Mouse (Mus musculus) spleen, adult 18-20 months (tissue): ENCODE measurements around the gene Pnpla3.

ENCODE experiments used
- DNase-seq, 2 experiments: peaks; one replicate each; pipeline ENCODE4 v3.0.0; 2022; ENCODE audit warnings: mixed read lengths in 2 of 2

Gene Pnpla3

DNA sequence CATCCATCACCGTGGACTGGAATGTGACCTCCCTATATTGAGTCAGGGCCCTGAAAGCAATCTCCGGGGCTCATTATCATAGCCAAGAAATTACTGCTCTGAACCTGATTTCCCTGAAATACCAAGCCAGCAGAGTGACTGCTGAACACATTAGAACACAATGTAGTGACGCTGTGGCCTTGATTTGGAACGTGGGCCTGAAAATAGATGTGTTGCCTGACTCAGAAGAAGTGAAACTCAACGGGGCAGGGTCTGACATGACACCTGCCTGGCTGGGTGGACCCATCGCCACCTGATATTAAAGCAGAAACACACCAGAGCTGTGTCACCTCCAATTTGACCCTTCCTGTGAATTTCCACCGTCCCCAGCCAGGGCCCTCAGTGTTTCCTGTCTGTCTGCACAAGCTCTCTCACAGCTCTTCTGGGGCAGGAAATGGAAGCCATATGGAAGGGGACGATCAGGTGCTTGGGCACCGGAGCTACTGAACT, 51.2 kb downstream of the Pnpla3 start:
- DNase-seq = peak; percentile 24 to 35

DNA sequence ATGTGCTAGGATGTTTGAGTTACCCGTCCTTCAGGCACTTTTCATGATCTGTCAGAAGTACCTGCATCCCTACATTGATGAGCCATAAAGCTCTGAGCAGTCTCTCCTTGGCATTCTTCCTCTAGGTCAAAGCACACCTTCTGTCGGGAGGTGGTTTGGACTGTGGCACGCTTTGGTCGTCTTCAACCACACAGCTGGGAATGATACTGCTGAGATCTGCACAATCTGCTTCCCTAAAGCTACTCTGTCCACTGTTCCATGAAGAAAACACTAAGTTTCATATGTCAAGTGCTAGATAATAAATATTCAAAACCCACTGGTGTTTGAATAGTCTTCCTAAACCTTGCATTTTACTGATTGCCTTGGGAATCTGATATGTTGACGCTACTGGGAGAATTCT, 53.9 kb downstream of the Pnpla3 start:
- no peak for DNase-seq

DNA sequence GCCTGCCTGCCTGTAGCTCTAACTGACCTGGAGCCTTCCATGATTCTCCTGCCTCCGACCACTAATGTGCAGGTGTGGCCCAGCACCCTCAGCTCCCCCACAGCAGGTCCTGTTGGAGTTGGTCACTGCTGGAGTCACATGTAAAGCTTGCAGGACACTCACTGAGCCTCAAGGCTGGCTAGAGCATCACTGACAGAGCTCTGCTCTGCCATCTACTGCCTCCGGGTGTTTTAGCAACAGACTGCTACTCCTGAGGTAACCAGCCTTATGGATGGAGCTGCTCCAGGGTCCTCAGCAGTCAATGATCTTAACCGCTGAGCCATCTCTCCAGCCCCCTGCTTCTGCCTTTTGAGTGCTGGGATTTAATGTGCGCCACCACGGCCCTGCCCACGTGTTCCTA, 55.8 kb downstream of the Pnpla3 start:
- no peak for DNase-seq

DNA sequence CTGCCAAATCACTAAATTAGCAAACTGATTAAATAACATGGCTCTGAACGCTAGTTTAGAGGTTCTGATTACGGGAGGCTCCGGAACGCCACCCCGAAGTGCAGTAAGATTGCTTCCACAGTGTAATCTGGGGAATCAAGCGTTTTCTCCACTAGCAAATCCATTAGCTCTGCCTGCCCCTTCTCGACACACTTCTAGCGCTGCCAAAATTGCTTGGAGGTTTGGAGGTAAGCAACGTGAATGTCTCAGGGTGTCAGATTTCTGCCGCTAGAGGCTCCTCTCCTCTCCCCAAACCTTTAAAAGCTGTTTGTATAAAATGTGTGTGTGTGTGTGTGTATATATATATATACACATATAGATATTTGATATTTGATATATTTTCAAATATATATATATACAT, 57.1 kb downstream of the Pnpla3 start:
- DNase-seq = no peak

DNA sequence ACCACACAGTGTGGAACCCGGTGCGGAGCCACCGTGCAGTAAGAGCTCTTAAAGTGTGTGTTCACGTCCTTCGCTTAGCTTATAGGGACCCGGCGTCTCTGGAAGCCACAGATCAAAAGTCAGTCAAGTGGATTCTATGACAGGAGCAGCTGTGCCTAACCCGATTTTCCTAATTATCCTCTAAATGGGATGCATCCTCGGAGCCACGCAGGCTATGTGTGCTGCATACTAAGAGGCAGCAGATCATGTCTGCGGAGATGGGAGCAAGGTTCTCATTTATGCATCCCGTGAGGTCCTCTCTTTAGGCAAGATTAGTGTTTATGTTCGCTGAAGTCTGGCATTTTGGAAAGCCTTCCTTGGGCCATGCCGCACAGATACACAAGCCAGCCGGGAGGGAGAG, 59.3 kb downstream of the Pnpla3 start:
- DNase-seq = no peak

DNA sequence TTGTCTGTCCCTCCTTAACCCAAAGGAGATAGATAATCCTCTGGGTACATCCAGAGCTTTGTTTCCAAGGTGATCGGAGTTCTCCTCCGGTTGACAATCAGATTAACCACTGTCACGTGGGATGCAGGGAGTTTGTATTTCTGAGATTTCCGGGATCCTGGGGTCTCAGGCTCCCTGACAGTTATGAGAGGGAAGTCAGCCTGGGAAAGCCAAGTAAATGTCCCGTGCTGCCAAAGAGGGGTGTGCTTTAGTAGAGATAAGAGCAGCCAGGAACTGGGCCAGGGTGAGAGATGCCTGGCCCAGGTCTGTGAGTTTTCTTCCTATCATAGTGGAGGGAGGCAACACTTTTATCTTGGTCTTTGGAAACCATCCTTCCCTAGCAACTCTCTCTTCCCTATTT, 63.0 kb downstream of the Pnpla3 start:
- DNase-seq = no peak

DNA sequence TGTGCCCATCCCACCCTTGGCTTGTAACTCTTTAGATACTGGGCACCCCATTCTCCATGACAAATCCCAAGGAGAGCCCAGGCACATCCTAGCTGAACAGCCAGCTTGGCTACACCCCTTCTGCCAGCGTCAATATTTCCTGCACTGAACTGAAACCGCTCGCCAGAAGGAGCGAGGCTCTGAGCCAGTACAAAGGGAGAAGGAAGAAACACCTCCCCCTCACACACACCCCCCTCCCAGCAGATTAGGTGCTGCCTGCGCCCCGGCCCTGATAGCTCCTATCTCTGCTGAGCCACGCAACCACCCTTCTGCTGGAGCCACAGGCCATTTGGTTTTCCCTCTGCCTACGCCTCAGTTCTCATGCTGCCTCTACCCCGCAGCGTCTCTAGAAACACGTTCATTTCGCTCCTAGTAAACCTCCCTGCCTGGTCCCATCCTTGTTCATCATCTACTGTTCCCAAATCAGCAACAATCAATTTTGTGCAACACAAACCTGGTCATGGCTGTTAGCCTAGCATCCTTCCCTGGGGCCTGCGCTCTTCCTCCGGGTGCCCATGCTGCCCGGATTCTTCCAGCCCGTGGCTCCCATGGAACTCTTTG, 63.6 kb downstream of the Pnpla3 start:
- no peak for DNase-seq

DNA sequence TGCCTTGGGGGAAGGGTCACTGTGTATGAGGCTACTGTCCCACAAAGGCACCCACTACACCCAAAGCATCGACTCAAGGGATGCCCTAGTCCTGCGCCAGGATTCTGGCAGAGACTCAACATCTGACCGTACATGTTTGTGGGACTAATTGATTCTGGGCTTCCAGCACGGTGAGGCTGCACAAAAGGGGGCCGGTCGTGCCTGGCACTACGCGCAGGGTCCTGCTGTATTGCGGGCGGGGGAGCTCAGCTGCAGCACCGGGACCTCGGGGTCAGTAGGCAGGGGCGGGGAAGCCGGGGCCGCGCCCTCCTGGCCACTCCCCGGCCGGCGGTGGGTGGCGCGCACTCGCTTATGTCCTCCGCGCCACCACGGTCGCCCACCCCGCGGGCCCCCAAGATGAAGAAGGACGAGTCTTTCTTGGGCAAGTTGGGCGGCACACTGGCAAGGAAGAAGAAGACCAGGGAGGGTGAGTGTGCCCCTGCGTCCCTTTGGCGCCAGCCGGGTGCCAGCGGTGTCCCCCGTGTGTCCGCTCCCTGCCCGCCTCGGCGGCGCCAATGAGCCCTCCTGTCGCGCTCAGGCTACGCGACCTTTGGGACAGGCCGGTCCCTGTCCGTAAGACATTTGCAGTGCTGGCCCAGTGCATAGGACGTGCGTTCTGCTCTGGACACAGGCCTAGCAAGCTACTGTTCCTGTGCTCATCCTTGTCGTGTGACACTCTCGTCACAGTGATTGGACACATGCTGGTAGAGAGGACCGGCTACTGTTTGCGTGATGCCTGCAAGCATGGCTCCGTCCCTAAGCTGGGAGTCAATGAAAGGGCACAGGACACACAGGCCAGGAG, 64.3 kb downstream of the Pnpla3 start, which contains the start of gene Parvb:
Gene Parvb, plus strand, starts transcription at position 323 of the 841 bp plus-strand sequence.
- DNase-seq = no peak

DNA sequence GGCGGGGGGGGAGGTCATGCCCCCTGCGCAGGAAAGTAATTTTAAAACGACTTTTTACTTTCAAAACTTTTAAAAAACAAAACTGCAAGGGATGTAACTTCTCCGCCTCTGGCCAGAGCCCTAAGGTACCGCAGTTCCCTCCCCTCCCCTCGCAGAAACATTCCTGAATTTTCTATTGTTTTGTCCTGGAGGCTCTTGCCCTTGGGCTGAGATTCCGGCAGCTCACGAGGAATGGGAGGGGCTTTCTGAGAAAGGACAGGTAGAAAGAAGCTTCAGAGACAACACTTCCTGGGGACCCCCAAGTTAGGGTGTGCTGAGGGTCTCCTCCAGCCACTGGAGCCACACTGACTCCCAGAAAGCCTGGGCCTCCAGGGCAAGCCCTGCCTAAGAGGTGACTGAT, 65.0 kb downstream of the Pnpla3 start:
- DNase-seq = no peak

DNA sequence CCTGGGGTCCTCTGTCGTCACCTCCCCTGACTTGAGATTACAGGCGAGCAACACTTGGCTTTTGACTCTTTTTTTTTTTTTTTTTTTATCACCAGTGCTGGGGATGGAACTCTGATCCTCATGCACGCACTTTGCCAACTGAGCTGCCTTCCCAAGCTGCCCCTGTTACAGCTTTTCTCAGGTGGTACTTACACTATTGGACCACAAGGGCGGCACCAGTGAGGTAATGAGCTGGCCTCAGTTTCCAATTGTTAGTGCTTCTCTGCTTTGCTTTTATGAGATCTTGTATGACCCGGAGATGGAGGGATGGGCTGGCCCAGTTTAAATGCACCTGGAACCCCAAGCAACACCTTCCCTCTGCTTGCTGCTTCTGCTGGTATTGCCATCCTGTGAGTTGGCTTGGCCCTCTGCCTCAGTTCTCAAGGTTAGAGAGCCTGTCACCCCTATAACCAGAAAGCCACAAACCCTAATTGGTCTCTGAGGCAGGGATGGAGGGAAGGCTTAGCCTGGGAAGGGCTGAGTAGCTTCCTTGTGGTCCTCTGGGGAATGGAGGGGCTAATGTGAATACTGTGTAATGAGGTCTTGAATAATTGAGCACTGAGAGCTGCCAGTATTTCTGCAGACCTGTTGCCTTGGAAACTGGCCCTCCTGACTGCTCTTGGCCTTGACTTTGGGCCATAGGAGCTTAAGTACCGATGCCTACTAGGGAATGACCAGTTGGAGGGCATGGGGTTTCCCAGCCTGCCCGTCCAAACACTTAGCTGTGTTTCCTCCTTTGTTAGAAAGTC, 67.4 kb downstream of the Pnpla3 start:
- no peak for DNase-seq

DNA sequence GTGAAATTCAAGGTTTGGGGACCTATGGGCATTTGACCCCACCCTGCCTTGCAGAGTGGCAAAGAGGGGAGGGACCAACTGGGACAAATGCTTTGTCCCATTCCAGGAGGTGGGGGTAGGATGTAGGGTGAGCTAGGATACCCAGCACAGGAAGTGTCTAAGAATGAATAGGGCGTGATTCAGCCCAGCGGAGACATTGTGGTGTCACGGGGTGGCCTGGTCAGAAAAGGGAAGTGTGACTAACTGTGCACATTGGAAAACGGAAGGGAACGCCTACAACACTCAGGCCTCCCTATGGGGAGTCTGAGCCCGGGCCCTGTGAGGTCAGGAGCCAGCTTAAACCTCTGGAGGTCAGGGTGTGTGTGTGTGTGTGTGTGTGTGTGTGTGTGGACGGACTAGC, 68.0 kb downstream of the Pnpla3 start:
- peak in 1 of 2 experiments; percentile 38 for DNase-seq
